Mouse (Mus musculus) brain, embryonic 14.5 days (tissue): ENCODE data around the gene Fbxw2. TPM values are rescaled to one million over a fixed set of nuclear protein-coding genes. Genes with fewer than 3 reads are reported as not detected.
"Not testable (repeated sequence)": the region's sequence is repeated elsewhere in the genome, so short reads cannot be mapped to it uniquely, and the experiment has no call there.

Experiments used
- DNase-seq: peaks from one replicate; pipeline ENCODE4 v3.0.0-alpha.2; 2011; ENCODE audit warnings: low read depth
- CTCF ChIP-seq: fragments of 200-500 bp; IDR thresholded peaks from 2 replicates; pipeline ENCODE4 v1.5.1; 2012; ENCODE audit warnings: inconsistent platforms, mild to moderate bottlenecking, moderate library complexity, borderline replicate concordance; ENCODE audit not compliant: insufficient read depth, insufficient read length; ENCODE audit errors: extremely low read depth
- POLR2A ChIP-seq: fragments of 200-500 bp; IDR thresholded peaks from 2 replicates; pipeline ENCODE4 v1.6.1; 2012; ENCODE audit warnings: mild to moderate bottlenecking, inconsistent platforms, borderline replicate concordance; ENCODE audit not compliant: poor library complexity, insufficient read depth, insufficient read length, severe bottlenecking; ENCODE audit errors: extremely low read depth
- polyA plus RNA-seq: library from polyadenylated mRNA; depleted of rRNA; stranded (reverse); fragments of >200 nt; gene quantifications from 2 replicates; pipeline ENCODE4 v1.2.3, GENCODE M21; 2012

Fbxw2 gene
- polyA plus RNA-seq, 1 experiment, result 60.9 TPM

GRCm38 (mm10) chr2:34835669-34836068 is 9.6 kb upstream of the Fbxw2 start:
- no peak for TF ChIP-seq CTCF
- TF ChIP-seq POLR2A, result no peak
- DNase-seq, result no peak

GRCm38 (mm10) chr2:34833624-34834023 is 7.5 kb upstream of the Fbxw2 start:
- TF ChIP-seq POLR2A (no peak), CTCF (no peak)
- DNase-seq, result no peak

- DNase-seq, result not testable (repeated sequence)
These were observed 6.8 kb upstream of the Fbxw2 start, which contains the start of gene Gm34653 for GRCm38 (mm10) chr2:34832766-34833457. Gm34653 (plus strand) TSS chr2:34833007.

GRCm38 (mm10) chr2:34830066-34830465 is 4.0 kb upstream of the Fbxw2 start:
- DNase-seq, result not testable (repeated sequence)

GRCm38 (mm10) chr2:34828026-34828425 is 1.9 kb upstream of the Fbxw2 start:
- DNase-seq, result no peak
- no peak for TF ChIP-seq CTCF
- no peak for TF ChIP-seq POLR2A

GRCm38 (mm10) chr2:34827591-34827990 is 1.5 kb upstream of the Fbxw2 start:
- no peak for DNase-seq
- TF ChIP-seq CTCF (no peak), POLR2A (no peak)

- no peak for DNase-seq
- TF ChIP-seq CTCF (no peak), POLR2A (no peak)
These were observed 535 bp upstream of the Fbxw2 start for GRCm38 (mm10) chr2:34826460-34827231.

- no peak for DNase-seq
- TF ChIP-seq POLR2A (no peak), CTCF (no peak)
These were observed 7.6 kb downstream of the Fbxw2 start for GRCm38 (mm10) chr2:34818492-34818891.

GRCm38 (mm10) chr2:34815893-34816292 is 10.2 kb downstream of the Fbxw2 start:
- DNase-seq, result not testable (repeated sequence)

- TF ChIP-seq POLR2A (no peak), CTCF (no peak)
- DNase-seq, result no peak
These were observed 13.4 kb downstream of the Fbxw2 start for GRCm38 (mm10) chr2:34812706-34813105.

GRCm38 (mm10) chr2:34810775-34811174 is 15.3 kb downstream of the Fbxw2 start:
- no peak for TF ChIP-seq CTCF
- TF ChIP-seq POLR2A, result no peak
- no peak for DNase-seq

GRCm38 (mm10) chr2:34809568-34809967 is 16.5 kb downstream of the Fbxw2 start:
- TF ChIP-seq CTCF, result no peak
- no peak for TF ChIP-seq POLR2A
- DNase-seq, result no peak
